Mouse (Mus musculus): ENCODE measurements at regions not wholly inside any gene's neighbourhood (a gene's known extent, or its start where the extent isn't known, plus 50 kb on each side); places are given as distances from the start of the nearest gene placed in this dataset.

GRCm38 (mm10) chrX:167035639-167036038 lies 173.5 kb downstream of the Tmsb4x start:
- TF ChIP-seq MAFK (IDR thresholded peaks at IDR 0.05; ENCODE audit: insufficient read depth, low read depth, low read length): no peak
- TF ChIP-seq ZNF384 (IDR thresholded peaks at IDR 0.05; ENCODE audit: low read depth, low read length): no peak
- no peak for TF ChIP-seq CHD2 (IDR thresholded peaks at IDR 0.05; ENCODE audit: low read depth, low read length)
- TF ChIP-seq HCFC1 (IDR thresholded peaks at IDR 0.05; ENCODE audit: borderline replicate concordance, insufficient read depth, low read length): no peak
- no peak for TF ChIP-seq ZC3H11A (IDR thresholded peaks at IDR 0.05; ENCODE audit: borderline replicate concordance, low read depth, low read length)
- H3K4me1 ChIP-seq (ENCODE audit: control insufficient read depth in 2 of 2, insufficient read depth in 2 of 2, low read length in 2 of 2, poor library complexity in 1 of 2): no peaks in the 10 kb centered on the region
- no peak overlapping the region for H3K9ac ChIP-seq (ENCODE audit: insufficient read depth, low read depth, low read length, poor library complexity, severe bottlenecking)
- no peak overlapping the region for H3K27ac ChIP-seq (ENCODE audit: insufficient read depth, low read depth, low read length, poor library complexity, severe bottlenecking)
- no peak overlapping the region for H3K4me3 ChIP-seq (ENCODE audit: insufficient read depth in 1 of 2, low read depth in 1 of 2, low read length in 2 of 2, poor library complexity in 1 of 2, severe bottlenecking in 1 of 2)
- in situ Hi-C loops (cut with MboI; ENCODE audit: low sequenced_read_pairs in 2 of 2, unreplicated experiment in 2 of 2): no loop called here
- no peak for DNase-seq (ENCODE audit: low read depth, low spot score)
- H3K9me3 ChIP-seq (ENCODE audit: control insufficient read depth, insufficient read depth, low read depth, low read length): no peaks in the 10 kb centered on the region
- no peaks in the 10 kb centered on the region for H3K36me3 ChIP-seq (ENCODE audit: control insufficient read depth, insufficient read depth, low read length, poor library complexity, severe bottlenecking)

DNA sequence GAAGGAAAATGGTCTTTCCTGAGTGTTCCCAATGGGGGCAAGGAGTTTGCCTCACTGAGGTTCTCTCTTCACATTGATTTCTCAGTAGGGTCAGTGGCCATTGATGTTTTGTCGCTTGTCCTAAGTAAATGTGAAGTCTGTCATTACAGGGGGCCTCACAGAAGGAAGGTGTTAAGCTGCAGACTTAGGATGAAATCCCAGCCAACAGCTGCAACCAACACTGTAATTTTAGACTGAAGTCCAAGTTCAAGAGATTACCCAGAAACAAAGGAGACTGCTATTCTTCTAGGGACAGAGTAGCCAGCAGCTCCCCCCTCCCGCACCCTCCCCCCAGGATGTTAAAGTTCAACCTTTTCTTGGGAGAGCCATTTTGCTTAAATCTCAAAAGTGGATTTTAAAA lies 176.0 kb downstream of the Tmsb4x start:
- TF ChIP-seq ZC3H11A (IDR thresholded peaks at IDR 0.05; ENCODE audit: borderline replicate concordance, low read depth, low read length) (no peak), MAFK (IDR thresholded peaks at IDR 0.05; ENCODE audit: insufficient read depth, low read depth, low read length) (no peak), HCFC1 (IDR thresholded peaks at IDR 0.05; ENCODE audit: borderline replicate concordance, insufficient read depth, low read length) (no peak), CHD2 (IDR thresholded peaks at IDR 0.05; ENCODE audit: low read depth, low read length) (no peak), ZNF384 (IDR thresholded peaks at IDR 0.05; ENCODE audit: low read depth, low read length) (no peak)
- in situ Hi-C loops (cut with MboI; ENCODE audit: low sequenced_read_pairs in 2 of 2, unreplicated experiment in 2 of 2): no loop called here
- DNase-seq (ENCODE audit: low read depth, low spot score): no peak
- Histone ChIP-seq H3K36me3 (ENCODE audit: control insufficient read depth, insufficient read depth, low read length, poor library complexity, severe bottlenecking) (no peaks in the 10 kb centered on the region), H3K9me3 (ENCODE audit: control insufficient read depth, insufficient read depth, low read depth, low read length) (no peaks in the 10 kb centered on the region), H3K4me1 (ENCODE audit: control insufficient read depth in 2 of 2, insufficient read depth in 2 of 2, low read length in 2 of 2, poor library complexity in 1 of 2) (no peaks in the 10 kb centered on the region), H3K9ac (ENCODE audit: insufficient read depth, low read depth, low read length, poor library complexity, severe bottlenecking) (no peak overlapping the region), H3K27ac (ENCODE audit: insufficient read depth, low read depth, low read length, poor library complexity, severe bottlenecking) (no peak overlapping the region), H3K4me3 (ENCODE audit: insufficient read depth in 1 of 2, low read depth in 1 of 2, low read length in 2 of 2, poor library complexity in 1 of 2, severe bottlenecking in 1 of 2) (no peak overlapping the region)

DNA sequence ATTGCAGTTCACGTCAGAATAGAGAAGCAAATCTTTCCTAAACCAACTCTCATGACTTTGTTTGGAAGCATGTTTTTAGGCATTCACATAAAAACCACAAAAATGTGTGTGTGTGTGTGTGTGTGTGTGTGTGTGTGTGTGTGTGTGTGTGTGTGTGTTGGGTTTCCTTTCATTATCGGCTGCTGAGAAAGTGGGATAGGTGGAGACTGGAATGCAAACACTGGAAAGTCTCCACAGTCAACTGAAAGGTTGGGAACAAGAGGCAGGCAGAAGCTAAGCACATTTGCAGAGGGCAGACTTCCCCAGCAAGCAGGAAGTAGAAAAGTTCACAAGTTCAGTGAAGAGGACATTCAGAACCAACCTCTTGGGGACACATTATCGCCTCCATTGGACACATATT lies 176.5 kb downstream of the Tmsb4x start:
- in situ Hi-C loops (cut with MboI; ENCODE audit: low sequenced_read_pairs in 2 of 2, unreplicated experiment in 2 of 2): no loop called here
- Histone ChIP-seq H3K4me3 (ENCODE audit: insufficient read depth in 1 of 2, low read depth in 1 of 2, low read length in 2 of 2, poor library complexity in 1 of 2, severe bottlenecking in 1 of 2) (no peak overlapping the region), H3K9ac (ENCODE audit: insufficient read depth, low read depth, low read length, poor library complexity, severe bottlenecking) (no peak overlapping the region), H3K27ac (ENCODE audit: insufficient read depth, low read depth, low read length, poor library complexity, severe bottlenecking) (no peak overlapping the region), H3K4me1 (ENCODE audit: control insufficient read depth in 2 of 2, insufficient read depth in 2 of 2, low read length in 2 of 2, poor library complexity in 1 of 2) (no peaks in the 10 kb centered on the region), H3K36me3 (ENCODE audit: control insufficient read depth, insufficient read depth, low read length, poor library complexity, severe bottlenecking) (no peaks in the 10 kb centered on the region), H3K9me3 (ENCODE audit: control insufficient read depth, insufficient read depth, low read depth, low read length) (no peaks in the 10 kb centered on the region)
- TF ChIP-seq MAFK (IDR thresholded peaks at IDR 0.05; ENCODE audit: insufficient read depth, low read depth, low read length) (no peak), CHD2 (IDR thresholded peaks at IDR 0.05; ENCODE audit: low read depth, low read length) (no peak)
- DNase-seq (ENCODE audit: low read depth, low spot score): no peak

- H3K36me3 ChIP-seq (ENCODE audit: control insufficient read depth, insufficient read depth, low read length, poor library complexity, severe bottlenecking): no peaks in the 10 kb centered on the region
- H3K4me1 ChIP-seq (ENCODE audit: control insufficient read depth in 2 of 2, insufficient read depth in 2 of 2, low read length in 2 of 2, poor library complexity in 1 of 2): no peaks in the 10 kb centered on the region
- TF ChIP-seq CHD2 (IDR thresholded peaks at IDR 0.05; ENCODE audit: low read depth, low read length) (no peak), HCFC1 (IDR thresholded peaks at IDR 0.05; ENCODE audit: borderline replicate concordance, insufficient read depth, low read length) (no peak), MAFK (IDR thresholded peaks at IDR 0.05; ENCODE audit: insufficient read depth, low read depth, low read length) (no peak), ZC3H11A (IDR thresholded peaks at IDR 0.05; ENCODE audit: borderline replicate concordance, low read depth, low read length) (no peak), ZNF384 (IDR thresholded peaks at IDR 0.05; ENCODE audit: low read depth, low read length) (no peak)
- H3K9me3 ChIP-seq (ENCODE audit: control insufficient read depth, insufficient read depth, low read depth, low read length): no peaks in the 10 kb centered on the region
- no peak overlapping the region for H3K4me3 ChIP-seq (ENCODE audit: insufficient read depth in 1 of 2, low read depth in 1 of 2, low read length in 2 of 2, poor library complexity in 1 of 2, severe bottlenecking in 1 of 2)
- no peak overlapping the region for H3K9ac ChIP-seq (ENCODE audit: insufficient read depth, low read depth, low read length, poor library complexity, severe bottlenecking)
- in situ Hi-C loops (cut with MboI; ENCODE audit: low sequenced_read_pairs in 2 of 2, unreplicated experiment in 2 of 2): no loop called here
- H3K27ac ChIP-seq (ENCODE audit: insufficient read depth, low read depth, low read length, poor library complexity, severe bottlenecking): no peak overlapping the region
- no peak for DNase-seq (ENCODE audit: low read depth, low spot score)
Observed at GRCm38 (mm10) chrX:167031543-167031942, 177.6 kb downstream of the Tmsb4x start.

GRCm38 (mm10) chrX:167015602-167016001 lies 193.5 kb downstream of the Tmsb4x start:
- Histone ChIP-seq H3K9me3 (ENCODE audit: control insufficient read depth, insufficient read depth, low read depth, low read length) (no peaks in the 10 kb centered on the region), H3K9ac (ENCODE audit: insufficient read depth, low read depth, low read length, poor library complexity, severe bottlenecking) (no peak overlapping the region), H3K4me1 (ENCODE audit: control insufficient read depth in 2 of 2, insufficient read depth in 2 of 2, low read length in 2 of 2, poor library complexity in 1 of 2) (no peaks in the 10 kb centered on the region), H3K27ac (ENCODE audit: insufficient read depth, low read depth, low read length, poor library complexity, severe bottlenecking) (no peak overlapping the region), H3K36me3 (ENCODE audit: control insufficient read depth, insufficient read depth, low read length, poor library complexity, severe bottlenecking) (no peaks in the 10 kb centered on the region), H3K4me3 (ENCODE audit: insufficient read depth in 1 of 2, low read depth in 1 of 2, low read length in 2 of 2, poor library complexity in 1 of 2, severe bottlenecking in 1 of 2) (no peak overlapping the region)
- no peak for TF ChIP-seq MAFK (IDR thresholded peaks at IDR 0.05; ENCODE audit: insufficient read depth, low read depth, low read length)
- no peak for TF ChIP-seq HCFC1 (IDR thresholded peaks at IDR 0.05; ENCODE audit: borderline replicate concordance, insufficient read depth, low read length)
- TF ChIP-seq CHD2 (IDR thresholded peaks at IDR 0.05; ENCODE audit: low read depth, low read length): no peak
- no peak for TF ChIP-seq ZNF384 (IDR thresholded peaks at IDR 0.05; ENCODE audit: low read depth, low read length)
- TF ChIP-seq ZC3H11A (IDR thresholded peaks at IDR 0.05; ENCODE audit: borderline replicate concordance, low read depth, low read length): no peak
- in situ Hi-C loops (cut with MboI; ENCODE audit: low sequenced_read_pairs in 2 of 2, unreplicated experiment in 2 of 2): no loop called here
- DNase-seq (ENCODE audit: low read depth, low spot score): no peak

Measured in ES-E14 (cell line).